Mouse (Mus musculus): Measurements from ENCODE around the gene Rpa2.

GRCm38 (mm10) chr4:132741491-132741890 lies 26.6 kb upstream of the Rpa2 start:
- TF ChIP-seq CTCF (IDR thresholded peaks at IDR 0.05; ENCODE audit: low read depth) (no peak), EP300 (IDR thresholded peaks at IDR 0.05; ENCODE audit: low read depth) (no peak)
